Mouse (Mus musculus) thymus, adult 2 months (tissue): ENCODE results near the gene Pappa2.

ENCODE experiments used
- CTCF ChIP-seq: fragments of 200-500 bp; IDR thresholded peaks from 2 replicates; pipeline ENCODE4 v1.5.1; 2012; ENCODE audit warnings: mild to moderate bottlenecking, control low read depth, low read length, moderate library complexity, borderline replicate concordance; ENCODE audit not compliant: control insufficient read depth, poor library complexity, insufficient read depth; ENCODE audit errors: extremely low read depth
- POLR2A ChIP-seq: fragments of 200-500 bp; IDR thresholded peaks from 2 replicates; pipeline ENCODE4 v1.6.1; 2012; ENCODE audit warnings: mild to moderate bottlenecking, low read length, control low read depth, moderate library complexity; ENCODE audit not compliant: control insufficient read depth, poor library complexity, insufficient read depth; ENCODE audit errors: extremely low read depth

- TF ChIP-seq CTCF (no peak), POLR2A (no peak)
These were observed 215.6 kb downstream of the Pappa2 start for GRCm38 (mm10) chr1:158764727-158765126.
